Mouse (Mus musculus): ENCODE results near the gene Zfp609. TPM values are rescaled to one million over a fixed set of nuclear protein-coding genes. Genes with fewer than 3 reads are reported as not detected.

Gene Zfp609
- polyA plus RNA-seq, 1 experiment from 2014 or later: 8.6 TPM

Other genes with a start within 250 kb of the Zfp609 start
- gene Plekho2, start 247.5 kb downstream of the Zfp609 start, polyA plus RNA-seq (2015; fragmentation: Nextera tagmentation; extraction: Ambion mirVana): 7.6 and 9.5 TPM in 2 replicates
- gene Pif1, start 240.4 kb downstream of the Zfp609 start, polyA plus RNA-seq (2015; fragmentation: Nextera tagmentation; extraction: Ambion mirVana): 3.1 and 3.2 TPM in 2 replicates
- gene Rbpms2, start 197.9 kb downstream of the Zfp609 start, polyA plus RNA-seq (2015; fragmentation: Nextera tagmentation; extraction: Ambion mirVana): 6.2 and 6.3 TPM in 2 replicates
- 381 and 389 TPM in 2 replicates for gene Oaz2, start 159.6 kb downstream of the Zfp609 start, polyA plus RNA-seq (2015; fragmentation: Nextera tagmentation; extraction: Ambion mirVana)
- gene Pclaf, start 62.7 kb upstream of the Zfp609 start, polyA plus RNA-seq (2015; fragmentation: Nextera tagmentation; extraction: Ambion mirVana): 33.8 and 43.7 TPM in 2 replicates
- 31.5 and 35.5 TPM in 2 replicates for gene Trip4, start 81.2 kb upstream of the Zfp609 start, polyA plus RNA-seq (2015; fragmentation: Nextera tagmentation; extraction: Ambion mirVana)
- 22.3 and 26.6 TPM in 2 replicates for gene Csnk1g1, start 81.4 kb upstream of the Zfp609 start, polyA plus RNA-seq (2015; fragmentation: Nextera tagmentation; extraction: Ambion mirVana)
- gene Ppib, start 232.7 kb upstream of the Zfp609 start, polyA plus RNA-seq (2015; fragmentation: Nextera tagmentation; extraction: Ambion mirVana): 420 and 438 TPM in 2 replicates
- 5.3 and 6.6 TPM in 2 replicates for gene Snx22, start 242.2 kb upstream of the Zfp609 start, polyA plus RNA-seq (2015; fragmentation: Nextera tagmentation; extraction: Ambion mirVana)

Measured in neural tube, embryonic 13.5 days (tissue).